Mouse (Mus musculus) limb, embryonic 10.5 days (tissue): ENCODE measurements at regions not wholly inside any gene's neighbourhood (a gene's known extent, or its start where the extent isn't known, plus 50 kb on each side); places are given as distances from the start of the nearest gene placed in this dataset.

Source experiments
- DNase-seq: peaks from one replicate; pipeline ENCODE4 v3.0.0-alpha.2; 2017; ENCODE audit warnings: low spot score
- H3K27ac ChIP-seq: fragments of 300-500 bp; sonication (generic); 2 replicates; pipeline ENCODE4 v1.5.1; 2016; ENCODE audit warnings: mild to moderate bottlenecking
- H3K27me3 ChIP-seq: fragments of 300-500 bp; sonication (generic); 2 replicates; pipeline ENCODE4 v1.6.1; 2016; ENCODE audit warnings: low read depth, mild to moderate bottlenecking; ENCODE audit not compliant: poor library complexity, severe bottlenecking
- H3K36me3 ChIP-seq: fragments of 300-500 bp; sonication (generic); 2 replicates; pipeline ENCODE4 v1.6.1; 2016; ENCODE audit warnings: mild to moderate bottlenecking, moderate library complexity
- H3K4me1 ChIP-seq: fragments of 300-500 bp; sonication (generic); 2 replicates; pipeline ENCODE4 v1.6.1; 2016
- H3K4me3 ChIP-seq: fragments of 300-500 bp; sonication (generic); 2 replicates; pipeline ENCODE4 v1.5.1; 2016; ENCODE audit warnings: mild to moderate bottlenecking, moderate library complexity
- H3K9me3 ChIP-seq: fragments of 300-500 bp; sonication (generic); replicated peaks from 2 replicates; pipeline ENCODE4 v1.6.1; 2016; ENCODE audit warnings: mild to moderate bottlenecking
- WGBS: fragments of 180-500 bp; shearing (Covaris S2); methylation state at CpG from one replicate; pipeline ENCODE4 v1.1.7; 2016; 5-methylcytosine and 5-hydroxymethylcytosine counted together

DNA sequence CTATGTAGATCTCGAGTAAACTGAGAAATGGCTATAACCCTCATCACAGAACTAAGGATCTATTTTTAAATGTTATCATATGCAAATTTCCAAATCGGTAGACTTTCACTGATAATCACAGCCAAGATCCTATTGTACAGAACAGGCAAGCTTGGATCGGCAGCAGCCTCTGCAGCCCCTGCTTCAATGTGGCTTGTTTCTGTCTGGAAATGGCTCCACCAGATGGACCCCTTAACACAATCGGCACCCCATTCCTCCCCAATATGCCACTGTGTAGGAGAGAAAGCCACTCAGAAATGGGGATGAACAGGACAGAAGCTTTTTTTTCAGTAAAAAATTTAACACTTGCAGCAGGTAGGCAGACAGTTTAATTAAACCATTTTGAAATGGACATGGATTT lies 61.5 kb upstream of the Inhba start:
- WGBS, result 84% methylated on average over 4 of the region's 4 CpGs
- Histone ChIP-seq H3K27me3 (no peaks in the 10 kb centered on the region), H3K36me3 (no peaks in the 10 kb centered on the region), H3K4me1 (no peaks in the 10 kb centered on the region), H3K9me3 (no peaks in the 10 kb centered on the region), H3K4me3 (no peak overlapping the region), H3K27ac (no peak overlapping the region)
- DNase-seq, result no peak

DNA sequence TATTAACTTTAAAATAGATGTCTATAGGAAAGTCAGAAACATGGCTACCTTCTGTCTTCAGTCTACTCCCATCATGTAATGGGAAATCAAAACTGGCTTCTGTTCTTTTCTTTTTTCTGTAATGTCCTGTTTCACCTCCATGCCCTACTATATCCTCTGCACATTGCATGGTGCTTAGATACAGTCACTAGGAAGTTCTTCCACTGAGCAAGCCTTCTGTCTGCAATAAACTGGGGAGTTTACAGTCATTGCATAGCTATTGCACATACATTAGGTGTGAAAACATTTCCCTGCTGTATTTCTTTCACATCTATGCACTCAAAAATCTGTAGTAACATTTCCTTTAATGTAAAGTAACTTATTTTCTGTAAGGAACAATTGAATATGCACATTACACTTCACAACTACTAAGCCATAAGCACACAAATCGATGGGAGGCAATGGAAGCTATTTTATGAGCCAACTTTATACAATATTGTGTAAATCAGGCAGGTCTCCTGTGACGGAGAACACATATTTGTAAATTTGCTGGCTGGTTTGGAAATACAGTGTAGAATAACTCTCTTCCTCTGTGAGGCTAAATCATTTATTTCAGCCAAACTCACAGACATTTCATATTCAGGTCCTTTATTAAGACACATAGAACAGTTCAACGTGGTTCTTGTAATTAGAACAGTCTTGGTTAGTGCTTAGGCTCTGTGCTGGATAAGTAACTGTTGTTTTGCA lies 60.6 kb upstream of the Inhba start:
- no peaks in the 10 kb centered on the region for H3K4me1 ChIP-seq
- 88% methylated on average over 3 of the region's 3 CpGs for WGBS
- H3K36me3 ChIP-seq, result no peaks in the 10 kb centered on the region
- no peaks in the 10 kb centered on the region for H3K27me3 ChIP-seq
- no peak for DNase-seq
- H3K27ac ChIP-seq, result no peak overlapping the region
- H3K9me3 ChIP-seq, result no peaks in the 10 kb centered on the region
- no peak overlapping the region for H3K4me3 ChIP-seq
